Mouse (Mus musculus) midbrain, postnatal 0 days (tissue): ENCODE results near the gene Triobp. TPM values are rescaled to one million over a fixed set of nuclear protein-coding genes. Genes with fewer than 3 reads are reported as not detected.
A peak's percentile ranks its signal among the peaks of the same experiment; 100 is the strongest.

Experiments used
- ATAC-seq: fragments of 200-750 bp; cut with Nextera tagmentation; 2 replicates; pipeline ENCODE4 v1.8.0; 2017; ENCODE audit warnings: moderate number of reproducible peaks, mild to moderate bottlenecking, moderate TSS enrichment, moderate library complexity; ENCODE audit not compliant: low FRiP score
- DNase-seq: peaks from one replicate; pipeline ENCODE4 v3.0.0-alpha.2; 2015; ENCODE audit warnings: low spot score
- H3K27ac ChIP-seq: fragments of 300-500 bp; sonication (generic); 2 replicates; pipeline ENCODE4 v1.5.1; 2014; ENCODE audit warnings: low read depth, mild to moderate bottlenecking, low read length, mixed read lengths
- H3K27me3 ChIP-seq: fragments of 300-500 bp; sonication (generic); 2 replicates; pipeline ENCODE4 v1.6.1; 2014; ENCODE audit warnings: low read length, control low read depth, mixed read lengths; ENCODE audit not compliant: insufficient read depth
- H3K36me3 ChIP-seq: fragments of 300-500 bp; sonication (generic); 2 replicates; pipeline ENCODE4 v1.6.1; 2014; ENCODE audit warnings: low read length, control low read depth, mixed read lengths; ENCODE audit not compliant: insufficient read depth
- H3K4me1 ChIP-seq: fragments of 300-500 bp; sonication (generic); 2 replicates; pipeline ENCODE4 v1.6.1; 2014; ENCODE audit warnings: mild to moderate bottlenecking, control low read depth, antibody characterized with exemption, low read length, mixed read lengths; ENCODE audit not compliant: insufficient read depth
- H3K4me2 ChIP-seq: fragments of 300-500 bp; sonication (generic); 2 replicates; pipeline ENCODE4 v1.6.1; 2014; ENCODE audit warnings: low read depth, mild to moderate bottlenecking, low read length, mixed read lengths; ENCODE audit not compliant: poor library complexity, severe bottlenecking
- H3K4me3 ChIP-seq: fragments of 300-500 bp; sonication (generic); 2 replicates; pipeline ENCODE4 v1.5.1; 2014; ENCODE audit warnings: low read depth, mild to moderate bottlenecking, low read length, moderate library complexity
- H3K9ac ChIP-seq: fragments of 300-500 bp; sonication (generic); replicated peaks from 2 replicates; pipeline ENCODE4 v1.6.1; 2014; ENCODE audit warnings: mild to moderate bottlenecking, low read length, moderate library complexity, mixed read lengths; ENCODE audit not compliant: poor library complexity, severe bottlenecking
- H3K9me3 ChIP-seq: fragments of 300-500 bp; sonication (generic); 2 replicates; pipeline ENCODE4 v1.6.1; 2016; ENCODE audit warnings: low read length, control low read depth
- CTCF ChIP-seq: IDR thresholded peaks from 2 replicates; pipeline ENCODE4 v1.5.1; 2016; ENCODE audit warnings: antibody characterized with exemption, mild to moderate bottlenecking
- WGBS: fragments of 180-500 bp; shearing (Covaris S2); extraction: QIAGEN DNeasy Blood & Tissue Kit; methylation state at CpG from one replicate; pipeline ENCODE4 v1.1.7; 2014; 5-methylcytosine and 5-hydroxymethylcytosine counted together
- polyA plus RNA-seq: library from polyadenylated mRNA; unstranded; fragments of >200 nt; fragmentation: Nextera tagmentation; extraction: Ambion mirVana; gene quantifications from 2 replicates; pipeline ENCODE4 v1.2.1, GENCODE M21; 2015
- total RNA-seq: library from RNA; depleted of rRNA; stranded (reverse); fragments of >200 nt; gene quantifications from 2 replicates; pipeline ENCODE4 v1.2.3, GENCODE M21; 2014

Triobp gene
- total and polyA plus RNA-seq, 2 experiments from 2014 or later: 28.4 to 40.0 TPM

DNA sequence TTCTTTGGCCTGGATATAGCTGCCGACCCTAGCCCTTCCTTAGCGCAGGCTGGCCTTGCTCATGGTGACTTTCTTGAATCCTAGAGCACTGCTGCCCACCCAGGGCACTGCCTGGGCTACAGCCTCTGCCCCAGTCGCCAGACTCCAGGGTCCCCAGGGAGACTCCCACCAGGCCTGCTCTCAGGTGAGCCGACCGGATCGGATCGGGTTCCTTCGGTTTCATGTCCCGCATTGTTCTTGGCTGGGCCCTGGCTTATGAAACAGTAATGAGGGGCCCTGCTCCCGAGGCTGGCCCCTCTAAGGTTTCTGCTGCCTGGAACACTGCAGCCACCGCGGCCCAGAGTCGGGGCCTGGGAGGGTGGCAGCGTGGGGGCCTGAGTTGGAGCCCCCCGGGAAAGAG, 9.5 kb downstream of the Triobp start:
- no peak for DNase-seq
- TF ChIP-seq CTCF: no peak
- no peak for ATAC-seq
- H3K27ac ChIP-seq: no peak overlapping the region
- 80% methylated on average over 15 of the region's 15 CpGs for WGBS
- H3K9me3 ChIP-seq: no peaks in the 10 kb centered on the region
- no peak overlapping the region for H3K4me2 ChIP-seq
- no peak overlapping the region for H3K4me3 ChIP-seq
- peaks cover 42% of the 10 kb centered on the region for H3K36me3 ChIP-seq
- no peak overlapping the region for H3K9ac ChIP-seq
- H3K4me1 ChIP-seq: no peaks in the 10 kb centered on the region
- H3K27me3 ChIP-seq: no peaks in the 10 kb centered on the region

DNA sequence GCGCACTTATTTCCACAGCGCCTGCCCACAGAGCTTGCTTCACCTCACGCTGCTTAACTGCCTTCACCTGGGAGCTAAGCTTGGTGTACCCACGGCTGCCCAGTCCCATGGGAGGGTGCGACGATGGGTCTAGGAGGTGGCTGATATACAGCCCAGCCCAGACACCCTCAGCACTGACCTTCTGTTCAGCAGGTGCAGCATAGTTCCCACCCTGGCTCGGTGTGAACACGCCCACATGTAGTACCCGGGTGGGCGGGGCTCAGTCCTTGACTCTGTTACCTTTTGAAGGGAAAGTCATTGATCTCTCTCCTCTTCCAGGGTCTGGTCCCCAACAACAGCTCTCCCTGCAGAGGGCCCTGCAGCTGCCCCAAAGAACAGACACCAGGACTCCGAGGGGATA, 12.0 kb downstream of the Triobp start:
- DNase-seq (no peak), ATAC-seq (no peak)
- Histone ChIP-seq H3K4me1 (no peaks in the 10 kb centered on the region), H3K9ac (no peak overlapping the region), H3K4me3 (no peak overlapping the region), H3K27me3 (no peaks in the 10 kb centered on the region), H3K9me3 (no peaks in the 10 kb centered on the region), H3K4me2 (no peak overlapping the region), H3K36me3 (peaks cover 44% of the 10 kb centered on the region), H3K27ac (no peak overlapping the region)
- 94% methylated on average over 11 of the region's 11 CpGs for WGBS
- no peak for TF ChIP-seq CTCF

DNA sequence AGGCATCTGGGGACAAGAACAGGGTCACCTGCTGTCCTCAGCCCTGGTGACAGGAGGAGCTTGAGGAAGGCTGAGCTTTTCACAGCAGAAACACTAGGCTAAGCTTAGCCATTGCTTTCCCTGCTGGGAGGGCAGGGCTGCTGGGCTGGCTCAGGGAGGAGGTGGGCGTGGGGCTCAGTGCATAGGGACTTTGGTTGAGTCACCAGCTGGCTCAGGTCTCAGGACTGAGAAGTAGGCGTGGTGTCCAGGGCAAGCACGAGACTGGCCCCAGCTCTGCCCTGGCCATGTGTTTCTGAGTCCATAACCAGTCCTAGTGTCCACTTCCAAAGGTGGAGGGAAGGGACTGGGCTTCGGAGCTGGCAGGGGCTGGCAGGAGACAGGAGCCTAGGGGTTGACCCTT, 12.6 kb downstream of the Triobp start:
- DNase-seq (no peak), ATAC-seq (no peak)
- TF ChIP-seq CTCF: no peak
- H3K4me2 ChIP-seq: no peak overlapping the region
- no peaks in the 10 kb centered on the region for H3K4me1 ChIP-seq
- H3K27ac ChIP-seq: no peak overlapping the region
- no peak overlapping the region for H3K4me3 ChIP-seq
- no peaks in the 10 kb centered on the region for H3K9me3 ChIP-seq
- H3K27me3 ChIP-seq: no peaks in the 10 kb centered on the region
- WGBS: 92% methylated on average over 4 of the region's 4 CpGs
- no peak overlapping the region for H3K9ac ChIP-seq
- peaks cover 47% of the 10 kb centered on the region for H3K36me3 ChIP-seq

DNA sequence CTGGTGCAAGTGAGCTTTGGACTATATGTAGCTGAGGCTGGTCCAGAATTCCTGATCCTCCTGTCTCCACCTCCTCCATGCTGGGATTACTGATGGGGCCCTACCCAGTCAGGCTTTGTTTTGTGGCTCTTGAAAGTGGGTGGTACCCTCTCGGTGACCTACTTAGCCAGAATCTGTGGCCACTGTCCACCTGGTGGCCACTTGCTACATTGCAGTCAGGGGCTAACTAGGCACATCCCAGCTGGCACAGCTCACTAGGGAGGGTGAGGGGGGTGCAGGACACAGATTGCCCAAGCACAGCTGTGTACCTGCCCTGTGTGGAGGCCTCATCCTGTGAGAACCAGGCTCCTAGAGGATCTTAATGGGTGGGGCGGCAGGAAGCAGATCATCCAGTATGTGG, 15.4 kb downstream of the Triobp start:
- ATAC-seq (peak; percentile 57; the same call in 1 of the 2 replicates), DNase-seq (peak; percentile 79)
- peaks cover 60% of the 10 kb centered on the region for H3K36me3 ChIP-seq
- WGBS: 33% methylated on average over 2 of the region's 2 CpGs
- H3K4me2 ChIP-seq: no peak overlapping the region
- H3K27ac ChIP-seq: peak overlapping the region; percentile 59
- TF ChIP-seq CTCF: peak; percentile 85
- no peak overlapping the region for H3K9ac ChIP-seq
- no peak overlapping the region for H3K4me3 ChIP-seq
- no peaks in the 10 kb centered on the region for H3K9me3 ChIP-seq
- no peaks in the 10 kb centered on the region for H3K4me1 ChIP-seq
- H3K27me3 ChIP-seq: no peaks in the 10 kb centered on the region

DNA sequence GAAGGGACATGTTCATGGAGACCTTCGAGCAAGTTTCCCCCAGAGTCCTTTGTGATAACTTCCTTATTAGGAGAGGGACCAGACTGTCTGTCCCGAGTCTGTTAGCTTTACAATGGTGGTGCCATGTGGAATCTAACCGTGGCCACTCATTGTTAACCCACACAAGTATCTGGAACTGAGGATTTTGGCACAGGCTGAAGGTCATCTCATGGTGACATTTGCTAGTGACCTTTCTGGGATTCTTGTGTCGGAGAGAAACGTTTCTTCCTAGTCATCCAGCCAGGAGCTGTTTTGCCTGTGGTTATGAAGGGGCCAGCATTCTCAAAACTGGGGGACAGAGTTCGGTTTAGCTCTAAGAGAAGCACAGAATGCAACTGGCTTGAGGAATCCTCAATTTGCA, 24.1 kb downstream of the Triobp start:
- Histone ChIP-seq H3K4me2 (no peak overlapping the region), H3K4me1 (no peaks in the 10 kb centered on the region), H3K4me3 (no peak overlapping the region), H3K36me3 (peaks cover 32% of the 10 kb centered on the region), H3K9ac (no peak overlapping the region), H3K27ac (no peak overlapping the region), H3K27me3 (no peaks in the 10 kb centered on the region), H3K9me3 (no peaks in the 10 kb centered on the region)
- WGBS: 61% methylated on average over 6 of the region's 6 CpGs
- TF ChIP-seq CTCF: no peak
- DNase-seq: no peak
- no peak for ATAC-seq

DNA sequence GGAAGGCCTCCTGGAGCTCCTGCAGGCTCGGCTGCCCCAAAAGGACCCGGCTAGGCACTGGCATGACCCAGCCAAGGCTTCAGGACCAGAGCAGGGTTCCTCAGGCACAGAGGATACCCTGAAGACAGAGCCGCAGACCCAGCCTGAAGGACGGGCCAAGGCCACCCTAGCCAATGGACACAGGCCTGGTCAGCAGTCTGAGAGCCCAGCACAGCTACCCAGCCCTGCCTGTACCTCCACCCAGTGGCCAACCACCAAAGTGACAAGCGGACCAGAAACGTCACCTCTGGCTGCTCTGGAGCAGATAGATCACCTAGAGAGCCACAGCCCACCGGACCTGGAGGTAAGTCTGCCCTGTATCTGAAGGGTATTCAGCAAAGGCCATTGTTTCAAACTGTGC, 26.4 kb downstream of the Triobp start:
- H3K27me3 ChIP-seq: no peaks in the 10 kb centered on the region
- ATAC-seq (no peak; the same call in 1 of the 2 replicates), DNase-seq (no peak)
- no peaks in the 10 kb centered on the region for H3K4me1 ChIP-seq
- H3K9ac ChIP-seq: no peak overlapping the region
- 86% methylated on average over 7 of the region's 7 CpGs for WGBS
- no peaks in the 10 kb centered on the region for H3K9me3 ChIP-seq
- no peak overlapping the region for H3K27ac ChIP-seq
- H3K4me2 ChIP-seq: no peak overlapping the region
- TF ChIP-seq CTCF: peak; percentile 52
- peaks cover 13% of the 10 kb centered on the region for H3K36me3 ChIP-seq
- H3K4me3 ChIP-seq: no peak overlapping the region
